28 mouse cellular contexts compared by ENCODE assay signal in genomic region chr1:75791509-75791908, GRCm38 (mm10).
"Had no signal": no experiment of that assay in that cellular context is flagged by ENCODE, and none has a peak within 500 bp of the region (broad histone marks: within the 10 kb centered on the region; RNA-seq: fewer than 3 reads in every experiment).

No protein-coding gene starts in this region.

- DNase-seq: liver, embryonic 13.5 days; liver, postnatal 0 days; lung, adult 18-20 months; lung, adult 2 months; lung, embryonic 14.5 days; lung, postnatal 10 days; lung, postnatal 14 days; lung, postnatal 36 days; lung, postnatal 4 days; midbrain, embryonic 14.5 days had no signal

- H3K27me3 ChIP-seq: limb, embryonic 12.5 days; limb, embryonic 13.5 days; limb, embryonic 15.5 days; liver, embryonic 12.5 days; liver, embryonic 13.5 days; liver, embryonic 15.5 days; lung, embryonic 15.5 days; megakaryocyte, embryonic 14.5 days; midbrain, embryonic 13.5 days; midbrain, embryonic 15.5 days had no signal

- H3K4me3 ChIP-seq: left cerebral cortex, adult 2 months; limb, embryonic 10.5 days; limb, embryonic 12.5 days; limb, embryonic 13.5 days; limb, embryonic 15.5 days; liver, embryonic 12.5 days; liver, embryonic 13.5 days; liver, embryonic 15.5 days; lung, embryonic 15.5 days; megakaryocyte, embryonic 14.5 days; midbrain, embryonic 10.5 days; midbrain, embryonic 12.5 days; midbrain, embryonic 13.5 days; midbrain, embryonic 15.5 days; myocyte had no signal

- H3K4me2 ChIP-seq: limb, embryonic 12.5 days; limb, embryonic 13.5 days; limb, embryonic 15.5 days; liver, embryonic 11.5 days; liver, embryonic 12.5 days; liver, embryonic 13.5 days; liver, embryonic 15.5 days; lung, embryonic 14.5 days; lung, embryonic 15.5 days; midbrain, embryonic 11.5 days; midbrain, embryonic 12.5 days; midbrain, embryonic 13.5 days; midbrain, embryonic 15.5 days had no signal

- H3K9me3 ChIP-seq: limb, embryonic 10.5 days; limb, embryonic 15.5 days; liver, embryonic 12.5 days; liver, embryonic 13.5 days; lung, embryonic 15.5 days; midbrain, embryonic 15.5 days had no signal

- H3K36me3 ChIP-seq: limb, embryonic 10.5 days; limb, embryonic 12.5 days; limb, embryonic 13.5 days; limb, embryonic 15.5 days; liver, embryonic 12.5 days; liver, embryonic 13.5 days; liver, embryonic 15.5 days; lung, embryonic 15.5 days; midbrain, embryonic 10.5 days; midbrain, embryonic 12.5 days; midbrain, embryonic 13.5 days; midbrain, embryonic 15.5 days had no signal

- H3K27ac ChIP-seq: left cerebral cortex, adult 2 months; limb, embryonic 10.5 days; limb, embryonic 12.5 days; limb, embryonic 13.5 days; limb, embryonic 15.5 days; liver, embryonic 12.5 days; liver, embryonic 13.5 days; liver, embryonic 14.5 days; liver, embryonic 15.5 days; lung, embryonic 15.5 days; macrophage; midbrain, embryonic 10.5 days; midbrain, embryonic 12.5 days; midbrain, embryonic 13.5 days; midbrain, embryonic 15.5 days had no signal

- H3K9ac ChIP-seq: limb, embryonic 12.5 days; limb, embryonic 13.5 days; limb, embryonic 15.5 days; liver, embryonic 12.5 days; liver, embryonic 13.5 days; liver, embryonic 14.5 days; liver, embryonic 15.5 days; liver, postnatal 0 days; lung, embryonic 14.5 days; lung, embryonic 15.5 days; midbrain, embryonic 12.5 days; midbrain, embryonic 13.5 days; midbrain, embryonic 15.5 days had no signal

- H3K4me1 ChIP-seq: limb, embryonic 13.5 days; limb, embryonic 15.5 days; liver, embryonic 12.5 days; liver, embryonic 13.5 days; liver, embryonic 15.5 days; lung, embryonic 15.5 days; megakaryocyte, embryonic 14.5 days; midbrain, embryonic 13.5 days had no signal
